Mouse (Mus musculus): ENCODE results near the gene Morn5.

GRCm38 (mm10) chr2:36108615-36109014, 59.4 kb downstream of the Morn5 start:
- no peak for TF ChIP-seq POLR2A (IDR thresholded peaks at IDR 0.05; ENCODE audit: insufficient read depth, low read depth, low read length)
- TF ChIP-seq CTCF (IDR thresholded peaks at IDR 0.05) = no peak
- no peak for TF ChIP-seq EP300 (IDR thresholded peaks at IDR 0.05; ENCODE audit: insufficient read depth, low read depth, low read length)
